Mouse (Mus musculus) midbrain, embryonic 13.5 days (tissue): ENCODE measurements around the gene Rasl11b. TPM values are rescaled to one million over a fixed set of nuclear protein-coding genes. Genes with fewer than 3 reads are reported as not detected.

ENCODE experiments used
- ATAC-seq: fragments of 200-750 bp; cut with Nextera tagmentation; 2 replicates; pipeline ENCODE4 v1.8.0; 2017; ENCODE audit warnings: mild to moderate bottlenecking, moderate TSS enrichment, moderate library complexity
- H3K27ac ChIP-seq: fragments of 300-500 bp; sonication (generic); 2 replicates; pipeline ENCODE4 v1.5.1; 2015; ENCODE audit warnings: inconsistent platforms, mild to moderate bottlenecking, moderate library complexity
- H3K27me3 ChIP-seq: fragments of 300-500 bp; sonication (generic); 2 replicates; pipeline ENCODE4 v1.6.1; 2015; ENCODE audit warnings: mild to moderate bottlenecking, inconsistent platforms
- H3K36me3 ChIP-seq: fragments of 300-500 bp; sonication (generic); 2 replicates; pipeline ENCODE4 v1.6.1; 2015; ENCODE audit warnings: mild to moderate bottlenecking, inconsistent platforms
- H3K4me1 ChIP-seq: fragments of 300-500 bp; sonication (generic); replicated peaks from 2 replicates; pipeline ENCODE4 v1.6.1; 2015; ENCODE audit warnings: inconsistent platforms
- H3K4me2 ChIP-seq: fragments of 300-500 bp; sonication (generic); replicated peaks from 2 replicates; pipeline ENCODE4 v1.6.1; 2015; ENCODE audit warnings: moderate library complexity, mild to moderate bottlenecking, inconsistent platforms
- H3K4me3 ChIP-seq: fragments of 300-500 bp; sonication (generic); replicated peaks from 2 replicates; pipeline ENCODE4 v1.5.1; 2015; ENCODE audit warnings: mild to moderate bottlenecking, inconsistent platforms
- H3K9ac ChIP-seq: fragments of 300-500 bp; sonication (generic); replicated peaks from 2 replicates; pipeline ENCODE4 v1.6.1; 2015; ENCODE audit warnings: mild to moderate bottlenecking, inconsistent platforms
- H3K9me3 ChIP-seq: fragments of 300-500 bp; sonication (generic); 2 replicates; pipeline ENCODE4 v1.6.1; 2016; ENCODE audit warnings: mild to moderate bottlenecking, inconsistent platforms
- WGBS: fragments of 180-500 bp; shearing (Covaris S2); methylation state at CpG from one replicate; pipeline ENCODE4 v1.1.7; 2015; 5-methylcytosine and 5-hydroxymethylcytosine counted together
- polyA plus RNA-seq: library from polyadenylated mRNA; unstranded; fragments of >200 nt; fragmentation: Nextera tagmentation; extraction: Ambion mirVana; gene quantifications from 2 replicates; pipeline ENCODE4 v1.2.1, GENCODE M21; 2015

Gene Rasl11b
- polyA plus RNA-seq, 1 experiment from 2014 or later = 11.0 TPM

DNA sequence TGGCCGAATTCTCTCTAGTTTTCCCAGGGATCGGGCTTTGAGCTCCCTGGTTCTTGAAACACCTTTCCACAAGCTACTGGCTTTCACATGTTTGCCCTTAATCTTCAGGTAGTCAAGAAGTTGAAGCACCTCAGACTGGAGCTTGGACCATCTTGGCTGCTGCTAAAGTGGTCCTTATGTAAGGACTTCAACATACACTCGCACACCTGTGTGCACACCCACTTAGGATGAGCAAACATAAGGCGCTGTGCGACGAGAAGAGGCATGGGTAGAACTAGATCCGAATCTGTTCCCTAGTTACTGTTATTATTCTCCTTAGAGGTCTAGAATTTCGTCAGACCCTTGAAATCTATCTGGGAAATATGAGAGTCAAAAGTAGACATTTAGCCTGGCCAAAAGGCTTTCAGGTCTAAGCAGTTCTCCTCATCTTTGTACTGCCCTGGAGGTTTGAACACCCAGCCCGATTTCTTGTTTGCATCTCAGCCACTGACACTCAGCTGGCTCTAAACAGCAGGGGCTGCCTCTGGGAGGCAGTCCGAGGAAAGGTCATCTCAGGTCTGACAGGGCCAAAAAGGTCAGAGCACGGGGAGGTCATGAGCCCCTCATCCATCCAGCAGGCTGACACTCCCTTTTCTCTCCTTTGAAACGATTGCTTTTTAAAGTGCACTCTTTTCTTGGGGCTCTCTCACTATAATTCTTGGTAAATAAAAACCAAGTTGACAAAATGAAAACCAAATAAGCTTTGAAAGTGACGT is 46.0 kb downstream of the Rasl11b start:
- no peak overlapping the region for H3K4me2 ChIP-seq
- ATAC-seq = no peak
- no peak overlapping the region for H3K27ac ChIP-seq
- WGBS = 65% methylated on average over 13 of the region's 13 CpGs
- no peaks in the 10 kb centered on the region for H3K9me3 ChIP-seq
- no peaks in the 10 kb centered on the region for H3K36me3 ChIP-seq
- 0 out of 2 replicates have a peak, but pooled peaks cover under 1% of the 10 kb centered on the region for H3K4me1 ChIP-seq
- no peaks in the 10 kb centered on the region for H3K27me3 ChIP-seq
- no peak overlapping the region for H3K4me3 ChIP-seq
- no peak overlapping the region for H3K9ac ChIP-seq

DNA sequence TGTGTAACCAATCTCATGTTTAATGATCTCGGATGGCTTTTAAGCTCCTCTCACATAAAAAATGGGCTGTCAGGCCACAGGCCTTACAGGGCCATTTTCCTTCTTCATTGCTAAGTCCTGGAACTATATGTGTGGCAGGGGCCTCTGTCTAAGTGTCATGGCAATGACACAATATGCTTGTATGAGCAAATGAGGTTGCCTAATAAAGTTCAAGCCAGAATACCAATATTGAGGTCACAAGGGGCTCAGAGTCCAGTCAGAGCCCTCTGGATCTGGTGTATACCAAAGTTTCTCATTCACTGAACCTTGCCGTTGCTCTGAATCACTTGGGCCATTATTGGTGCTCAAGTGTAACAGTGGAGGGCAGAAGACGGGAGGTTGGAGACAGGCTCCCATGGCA is 47.6 kb downstream of the Rasl11b start:
- no peak overlapping the region for H3K4me3 ChIP-seq
- ATAC-seq = no peak
- no peak overlapping the region for H3K4me2 ChIP-seq
- H3K27me3 ChIP-seq = no peaks in the 10 kb centered on the region
- no peaks in the 10 kb centered on the region for H3K9me3 ChIP-seq
- H3K4me1 ChIP-seq = peaks cover 8% of the 10 kb centered on the region; the same call in 1 of the 2 replicates
- WGBS = 76% methylated on average over 3 of the region's 3 CpGs
- H3K27ac ChIP-seq = no peak overlapping the region
- H3K9ac ChIP-seq = no peak overlapping the region
- H3K36me3 ChIP-seq = no peaks in the 10 kb centered on the region

DNA sequence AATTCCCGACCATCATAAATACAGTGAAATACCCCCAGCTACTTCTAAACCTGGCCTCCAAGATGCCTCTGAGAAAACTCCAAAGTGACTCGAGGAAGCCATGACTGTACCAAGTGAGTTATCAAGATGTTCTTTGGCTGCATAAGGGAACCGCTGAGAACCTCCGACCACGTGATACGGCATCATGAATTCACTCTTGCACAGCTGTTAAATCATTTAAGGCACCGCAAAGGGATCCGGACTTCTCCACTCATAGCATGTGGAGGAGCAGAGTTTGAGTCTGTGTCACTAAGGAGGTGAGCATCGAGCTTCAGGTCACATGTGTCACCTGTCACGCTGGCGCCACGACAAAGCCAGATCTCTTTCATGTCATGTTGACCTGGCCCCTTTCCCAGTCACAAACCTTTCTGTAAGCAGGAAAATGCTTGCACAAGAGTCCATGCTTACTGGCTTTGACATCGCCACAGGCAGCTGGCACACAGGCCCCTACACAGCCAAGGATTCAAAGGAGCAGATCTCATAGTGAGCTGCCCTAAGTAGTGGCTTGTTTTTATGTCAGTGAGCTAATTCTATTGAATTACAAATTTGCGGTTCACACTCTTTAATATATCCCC is 49.4 kb downstream of the Rasl11b start:
- Histone ChIP-seq H3K36me3 (no peaks in the 10 kb centered on the region), H3K9me3 (no peaks in the 10 kb centered on the region), H3K9ac (no peak overlapping the region), H3K27me3 (no peaks in the 10 kb centered on the region), H3K27ac (no peak overlapping the region), H3K4me1 (peaks cover 8% of the 10 kb centered on the region; the same call in 1 of the 2 replicates), H3K4me2 (no peak overlapping the region), H3K4me3 (no peak overlapping the region)
- ATAC-seq = no peak
- WGBS = 94% methylated on average over 14 of the region's 14 CpGs

DNA sequence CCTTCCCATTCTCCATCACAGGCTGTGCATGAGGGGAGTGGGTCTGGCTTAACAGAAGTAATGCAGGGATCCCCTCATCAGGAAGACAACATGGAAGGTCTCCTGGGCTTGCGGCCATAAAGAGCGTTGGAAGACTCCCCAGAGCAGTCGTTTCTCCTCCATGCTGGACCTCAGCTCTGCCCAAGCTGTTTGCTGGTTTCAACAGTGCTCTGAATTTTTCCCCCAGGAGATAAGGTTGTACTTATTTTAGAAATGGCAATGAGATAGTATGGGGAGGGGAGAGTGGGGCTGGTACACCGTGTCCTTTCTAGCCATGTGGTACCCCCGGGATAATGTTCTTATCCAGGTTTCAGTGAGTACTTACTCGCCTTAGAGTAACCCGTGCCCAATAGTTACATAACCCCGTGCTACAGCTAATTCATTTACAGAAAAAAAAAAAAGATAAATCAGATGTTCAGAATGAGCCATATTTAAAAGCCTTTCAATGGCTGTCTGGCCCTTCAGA is 50.6 kb downstream of the Rasl11b start:
- ATAC-seq = no peak
- H3K36me3 ChIP-seq = no peaks in the 10 kb centered on the region
- H3K27ac ChIP-seq = no peak overlapping the region
- no peak overlapping the region for H3K4me2 ChIP-seq
- WGBS = 88% methylated on average over 8 of the region's 8 CpGs
- H3K27me3 ChIP-seq = no peaks in the 10 kb centered on the region
- no peaks in the 10 kb centered on the region for H3K9me3 ChIP-seq
- peaks cover 8% of the 10 kb centered on the region; the same call in 1 of the 2 replicates for H3K4me1 ChIP-seq
- no peak overlapping the region for H3K9ac ChIP-seq
- no peak overlapping the region for H3K4me3 ChIP-seq

DNA sequence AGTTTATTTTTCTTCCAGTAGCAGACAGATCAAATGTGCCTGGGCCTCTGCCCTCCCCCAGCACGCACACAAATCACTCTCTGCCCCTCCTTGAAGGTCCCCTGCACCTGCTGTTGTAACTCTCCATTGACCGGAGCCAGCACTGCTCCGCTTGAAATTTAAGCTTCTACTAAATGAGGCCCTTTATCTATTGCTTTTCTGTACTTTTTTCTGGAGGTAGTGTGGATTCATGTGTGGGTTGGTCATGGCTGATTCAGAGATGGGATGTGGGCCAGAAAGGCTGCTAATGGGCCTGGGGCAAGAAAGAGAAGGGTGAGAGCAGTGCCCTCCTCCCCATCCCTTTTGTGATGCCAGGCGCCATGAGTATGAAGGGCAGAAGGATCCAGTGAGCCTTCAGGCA is 51.4 kb downstream of the Rasl11b start:
- Histone ChIP-seq H3K27ac (no peak overlapping the region), H3K36me3 (no peaks in the 10 kb centered on the region), H3K4me1 (peaks cover 8% of the 10 kb centered on the region; the same call in 1 of the 2 replicates), H3K9me3 (no peaks in the 10 kb centered on the region), H3K9ac (no peak overlapping the region), H3K27me3 (no peaks in the 10 kb centered on the region), H3K4me3 (no peak overlapping the region), H3K4me2 (no peak overlapping the region)
- no peak for ATAC-seq
- 61% methylated on average over 4 of the region's 4 CpGs for WGBS

DNA sequence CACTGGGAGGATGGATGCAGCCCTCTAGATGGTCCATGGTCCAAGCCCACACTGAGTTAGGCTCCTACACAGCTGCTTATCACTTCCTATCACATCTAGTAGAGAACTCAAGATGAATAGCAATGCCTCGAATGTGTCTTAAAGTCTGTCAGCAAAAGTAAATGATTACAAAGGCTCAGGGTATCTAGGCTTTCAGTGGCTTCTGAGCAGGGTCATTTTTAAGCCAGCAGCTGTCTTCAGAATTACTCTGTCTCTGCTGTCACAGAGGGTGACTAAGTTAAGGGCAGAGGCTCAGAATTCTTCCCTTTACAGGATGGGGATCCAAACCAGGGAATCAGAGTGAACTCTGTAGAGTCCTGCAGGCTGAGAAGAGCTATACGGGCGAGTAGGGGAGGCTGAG is 51.9 kb downstream of the Rasl11b start:
- peaks cover 8% of the 10 kb centered on the region; the same call in 1 of the 2 replicates for H3K4me1 ChIP-seq

More for the DNA sequence above, 51.9 kb downstream of the Rasl11b start:
- WGBS = 87% methylated on average over 3 of the region's 3 CpGs
- no peaks in the 10 kb centered on the region for H3K9me3 ChIP-seq
- no peaks in the 10 kb centered on the region for H3K36me3 ChIP-seq
- no peaks in the 10 kb centered on the region for H3K27me3 ChIP-seq
- H3K4me2 ChIP-seq = no peak overlapping the region
- no peak overlapping the region for H3K4me3 ChIP-seq
- no peak for ATAC-seq
- no peak overlapping the region for H3K9ac ChIP-seq
- no peak overlapping the region for H3K27ac ChIP-seq

Other genes with a start within 250 kb of the Rasl11b start
- gene Usp46, start 126.9 kb upstream of the Rasl11b start, polyA plus RNA-seq = 23.9 and 25.2 TPM in 2 replicates